Mouse (Mus musculus): Measurements from ENCODE around the gene Fuom. TPM values are rescaled to one million over a fixed set of nuclear protein-coding genes. Genes with fewer than 3 reads are reported as not detected.
A peak's percentile ranks its signal among the peaks of the same experiment; 100 is the strongest.

The Fuom gene
- total RNA-seq (2014; rRNA removed; ENCODE audit: low replicate concordance): 64.2 and 79.4 TPM in 2 replicates
- 158 and 164 TPM in 2 replicates for polyA plus RNA-seq (2015; fragmentation: Nextera tagmentation; extraction: Ambion mirVana)

DNA sequence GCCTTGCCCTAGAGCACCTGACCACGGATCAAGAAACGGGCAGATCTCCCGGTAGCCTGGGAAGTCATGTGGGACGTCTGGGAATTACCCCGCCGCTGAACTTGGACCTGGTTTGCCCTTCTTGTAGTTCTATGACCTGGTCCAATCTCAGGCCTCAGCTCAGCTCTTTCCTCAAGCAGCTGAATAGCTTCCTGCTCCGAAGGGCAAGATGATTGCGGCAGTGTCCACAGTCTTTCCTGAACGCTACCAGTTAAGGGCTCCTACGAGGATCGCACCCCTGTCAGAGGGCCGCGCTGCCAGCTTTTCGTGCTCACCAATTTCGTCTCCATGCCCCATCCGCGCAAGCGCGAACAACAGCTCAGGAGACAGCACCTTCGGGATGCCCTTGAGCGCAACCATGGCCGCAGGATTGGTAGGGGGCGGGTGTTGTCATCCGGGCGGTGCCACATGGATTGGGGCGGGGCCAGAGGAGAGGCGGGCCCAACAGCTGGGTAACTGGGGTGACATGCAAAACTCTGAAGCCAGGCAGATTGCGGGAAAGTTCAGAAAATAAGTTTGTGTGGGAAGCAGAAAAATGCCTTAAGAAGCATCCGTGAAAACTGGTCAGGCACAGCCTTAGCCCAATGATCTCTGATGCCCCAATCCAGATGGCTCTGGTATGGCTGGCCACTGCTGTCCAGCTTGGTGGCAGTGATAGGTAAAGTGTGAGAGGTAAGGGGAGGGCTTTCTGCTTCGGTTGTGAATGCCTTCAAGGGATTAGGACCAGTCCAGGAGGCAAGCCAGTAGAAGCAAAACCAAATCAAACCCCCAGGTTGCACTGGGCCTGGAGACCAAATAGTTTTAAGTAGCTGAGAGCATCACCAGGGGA lies at the start of gene Fuom:
TSS of gene Fuom (minus strand) at position 449 of the 868 bp plus-strand sequence.
- H3K27ac ChIP-seq (ENCODE audit: low read depth): peak within 1 kb of the TSS; percentile 94
- no peaks in the 10 kb centered on the region for H3K9me3 ChIP-seq (replicated peaks; ENCODE audit: control insufficient read depth, low read length)
- H3K27me3 ChIP-seq (ENCODE audit: control insufficient read depth, insufficient read depth, low read length): no peaks in the 10 kb centered on the region

GRCm38 (mm10) chr7:140144550-140144949 lies 42.3 kb upstream of the Fuom start:
- 84% methylated on average over 4 of the region's 4 CpGs for WGBS
- Histone ChIP-seq H3K27me3 (ENCODE audit: control insufficient read depth, insufficient read depth, low read length) (no peaks in the 10 kb centered on the region), H3K36me3 (replicated peaks; ENCODE audit: control insufficient read depth, insufficient read depth, low read length) (peaks cover 8% of the 10 kb centered on the region), H3K4me1 (ENCODE audit: control insufficient read depth, insufficient read depth) (no peaks in the 10 kb centered on the region), H3K27ac (ENCODE audit: low read depth) (no peak overlapping the region), H3K9me3 (replicated peaks; ENCODE audit: control insufficient read depth, low read length) (no peaks in the 10 kb centered on the region), H3K4me2 (ENCODE audit: low read depth, low read length) (no peak overlapping the region), H3K9ac (replicated peaks; ENCODE audit: low read depth, low read length) (no peak overlapping the region), H3K4me3 (ENCODE audit: low read depth, low read length) (no peak overlapping the region)
- DNase-seq (ENCODE audit: low spot score) (no peak), ATAC-seq (ENCODE audit: insufficient read depth, low read depth) (no peak)
- TF ChIP-seq CTCF (IDR thresholded peaks at IDR 0.05; ENCODE audit: low read depth) (no peak), EP300 (IDR thresholded peaks at IDR 0.05; ENCODE audit: low read depth) (no peak)

More for the DNA sequence above, at the start of gene Fuom:
- DNase-seq (ENCODE audit: low spot score): peak; percentile 90
- Histone ChIP-seq H3K4me1 (ENCODE audit: control insufficient read depth, insufficient read depth) (0 out of 2 replicates have a peak, but pooled peaks cover 3% of the 10 kb centered on the region), H3K36me3 (replicated peaks; ENCODE audit: control insufficient read depth, insufficient read depth, low read length) (peaks cover 35% of the 10 kb centered on the region), H3K4me2 (ENCODE audit: low read depth, low read length) (peak within 1 kb of the TSS; percentile 74), H3K4me3 (ENCODE audit: low read depth, low read length) (peak within 1 kb of the TSS; percentile 45), H3K9ac (replicated peaks; ENCODE audit: low read depth, low read length) (peak within 1 kb of the TSS; percentile 67)
- TF ChIP-seq CTCF (IDR thresholded peaks at IDR 0.05; ENCODE audit: low read depth): no peak
- TF ChIP-seq EP300 (IDR thresholded peaks at IDR 0.05; ENCODE audit: low read depth): no peak
- peak; percentile 95 for ATAC-seq (ENCODE audit: insufficient read depth, low read depth)
- WGBS: under 1% methylated on average over 30 of the region's 30 CpGs

DNA sequence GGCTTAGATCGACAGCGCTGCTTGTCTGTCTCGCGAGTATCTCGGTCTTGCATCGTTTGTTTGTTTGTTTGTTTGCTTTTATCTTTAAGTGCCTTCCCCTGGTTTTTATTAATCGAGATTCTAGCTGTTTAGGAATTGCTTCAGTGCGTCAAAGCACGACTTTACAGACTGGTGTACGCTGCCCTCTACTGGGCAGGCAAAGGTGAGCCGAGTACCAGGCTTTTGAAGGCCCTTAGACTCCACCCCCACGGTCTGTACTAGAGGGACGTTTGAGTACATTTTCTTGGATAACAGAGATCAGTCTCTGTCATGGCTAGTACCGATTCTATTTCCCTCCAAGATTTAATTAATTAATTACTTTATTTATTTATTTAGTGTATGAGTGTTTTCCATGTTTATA lies 39.1 kb upstream of the Fuom start:
- no peak overlapping the region for H3K4me3 ChIP-seq (ENCODE audit: low read depth, low read length)
- no peaks in the 10 kb centered on the region; the same call in 1 of the 2 replicates for H3K36me3 ChIP-seq (replicated peaks; ENCODE audit: control insufficient read depth, insufficient read depth, low read length)
- no peak overlapping the region for H3K27ac ChIP-seq (ENCODE audit: low read depth)
- no peak overlapping the region for H3K4me2 ChIP-seq (ENCODE audit: low read depth, low read length)
- WGBS: 6% methylated on average over 14 of the region's 14 CpGs
- H3K9ac ChIP-seq (replicated peaks; ENCODE audit: low read depth, low read length): no peak overlapping the region
- peak; percentile 81 for TF ChIP-seq CTCF (IDR thresholded peaks at IDR 0.05; ENCODE audit: low read depth)
- TF ChIP-seq EP300 (IDR thresholded peaks at IDR 0.05; ENCODE audit: low read depth): no peak
- peaks cover 7% of the 10 kb centered on the region for H3K4me1 ChIP-seq (ENCODE audit: control insufficient read depth, insufficient read depth)
- no peaks in the 10 kb centered on the region for H3K9me3 ChIP-seq (replicated peaks; ENCODE audit: control insufficient read depth, low read length)
- H3K27me3 ChIP-seq (ENCODE audit: control insufficient read depth, insufficient read depth, low read length): no peaks in the 10 kb centered on the region
- ATAC-seq (ENCODE audit: insufficient read depth, low read depth) (no peak), DNase-seq (ENCODE audit: low spot score) (peak; percentile 68)

GRCm38 (mm10) chr7:140138021-140138310 lies 35.7 kb upstream of the Fuom start:
- WGBS: 0% methylated on average over 8 of the region's 8 CpGs
- 0 out of 2 replicates have a peak, but pooled peaks have one; percentile 2 for ATAC-seq (ENCODE audit: insufficient read depth, low read depth)
- peak overlapping the region; percentile 95 for H3K4me2 ChIP-seq (ENCODE audit: low read depth, low read length)
- peaks cover 7% of the 10 kb centered on the region for H3K4me1 ChIP-seq (ENCODE audit: control insufficient read depth, insufficient read depth)
- no peaks in the 10 kb centered on the region for H3K36me3 ChIP-seq (replicated peaks; ENCODE audit: control insufficient read depth, insufficient read depth, low read length)
- peak overlapping the region; percentile 83 for H3K4me3 ChIP-seq (ENCODE audit: low read depth, low read length)
- no peaks in the 10 kb centered on the region for H3K27me3 ChIP-seq (ENCODE audit: control insufficient read depth, insufficient read depth, low read length)
- peak overlapping the region; percentile 72 for H3K9ac ChIP-seq (replicated peaks; ENCODE audit: low read depth, low read length)
- H3K9me3 ChIP-seq (replicated peaks; ENCODE audit: control insufficient read depth, low read length): no peaks in the 10 kb centered on the region
- DNase-seq (ENCODE audit: low spot score): no peak
- no peak for TF ChIP-seq CTCF (IDR thresholded peaks at IDR 0.05; ENCODE audit: low read depth)
- TF ChIP-seq EP300 (IDR thresholded peaks at IDR 0.05; ENCODE audit: low read depth): no peak
- peak overlapping the region; percentile 84 for H3K27ac ChIP-seq (ENCODE audit: low read depth)

DNA sequence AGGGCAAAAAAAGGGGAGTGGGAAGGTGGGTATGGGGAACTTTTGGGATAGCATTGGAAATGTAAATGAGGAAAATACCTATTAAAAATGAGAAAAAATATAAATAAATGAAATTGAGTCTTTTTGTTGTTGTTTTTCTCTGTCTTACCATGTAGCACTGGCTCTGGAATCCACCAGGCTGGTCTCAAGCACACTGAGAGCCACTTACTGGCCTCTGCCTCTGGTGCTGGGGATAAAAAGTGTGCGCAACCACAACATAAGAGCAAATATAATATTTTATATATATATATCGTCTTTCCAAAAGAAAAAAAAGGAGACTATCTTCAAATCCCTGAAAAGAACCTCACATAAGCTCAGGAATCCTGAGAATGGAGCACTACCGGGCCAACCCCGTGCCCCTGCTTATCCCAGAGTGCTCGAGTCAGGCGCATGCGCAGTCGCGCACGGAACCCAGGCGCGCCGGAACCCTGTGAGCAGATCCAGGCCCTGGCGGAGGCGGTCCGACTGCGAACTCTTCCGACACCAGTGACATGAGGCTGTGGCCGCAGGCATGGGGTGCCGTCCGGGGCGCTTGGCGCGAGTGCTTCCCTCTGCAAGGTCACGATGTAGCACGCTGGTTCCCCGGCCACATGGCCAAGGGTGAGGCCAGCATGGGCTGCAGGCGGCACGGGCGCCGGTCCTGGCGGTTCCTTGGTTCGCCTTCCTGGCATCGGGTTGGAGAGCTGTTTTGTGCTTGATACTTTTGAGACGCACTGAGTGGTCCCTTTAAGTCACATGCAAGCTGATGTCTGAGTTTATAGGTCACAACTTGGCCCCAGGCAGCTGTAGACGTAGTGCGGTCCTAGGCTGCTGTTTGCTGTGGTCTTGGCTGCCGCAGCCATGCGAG lies 35.1 kb upstream of the Fuom start, which contains the start of gene Mtg1:
TSS of gene Mtg1 (plus strand) at position 430 of the 886 bp plus-strand sequence.
- H3K4me1 ChIP-seq (ENCODE audit: control insufficient read depth, insufficient read depth): peaks cover 7% of the 10 kb centered on the region
- no peaks in the 10 kb centered on the region for H3K9me3 ChIP-seq (replicated peaks; ENCODE audit: control insufficient read depth, low read length)
- ATAC-seq (ENCODE audit: insufficient read depth, low read depth): peak; percentile 98
- peak within 1 kb of the TSS; percentile 83 for H3K4me3 ChIP-seq (ENCODE audit: low read depth, low read length)
- H3K9ac ChIP-seq (replicated peaks; ENCODE audit: low read depth, low read length): peak within 1 kb of the TSS; percentile 72
- peak within 1 kb of the TSS; percentile 84 for H3K27ac ChIP-seq (ENCODE audit: low read depth)
- TF ChIP-seq CTCF (IDR thresholded peaks at IDR 0.05; ENCODE audit: low read depth) (no peak), EP300 (IDR thresholded peaks at IDR 0.05; ENCODE audit: low read depth) (peak; percentile 45; the same call in 1 of the 2 replicates)
- WGBS: 2% methylated on average over 39 of the region's 39 CpGs
- peak within 1 kb of the TSS; percentile 95 for H3K4me2 ChIP-seq (ENCODE audit: low read depth, low read length)
- H3K27me3 ChIP-seq (ENCODE audit: control insufficient read depth, insufficient read depth, low read length): no peaks in the 10 kb centered on the region
- no peaks in the 10 kb centered on the region for H3K36me3 ChIP-seq (replicated peaks; ENCODE audit: control insufficient read depth, insufficient read depth, low read length)
- DNase-seq (ENCODE audit: low spot score): peak; percentile 89
